Mouse (Mus musculus): Measurements from ENCODE around the gene Churc1. TPM values are rescaled to one million over a fixed set of nuclear protein-coding genes. Genes with fewer than 3 reads are reported as not detected.

Churc1 gene
- total RNA-seq, 4 experiments from 2014 or later = 81.3 to 93.7 (median 92.7) TPM

Other genes starting within 250 kb of the Churc1 start
- gene Plekhg3, start 234.6 kb upstream of the Churc1 start, total RNA-seq (2022) = 10 to 100 TPM; 10.8 to 23.4 (median 16.2) TPM
- 10 to 100 TPM; 17.6 to 57.6 (median 38.8) TPM for gene Sptb, start 55.0 kb upstream of the Churc1 start, total RNA-seq (2022)
- 10 to 100 TPM; 14.4 to 18.8 (median 16.8) TPM for gene Fntb, start 51 bp downstream of the Churc1 start, total RNA-seq (2022)
- gene Gpx2, start 30.0 kb downstream of the Churc1 start, total RNA-seq (2022) = under 1 TPM in 1 of 4 experiments, not detected in 3; 0.23 TPM
- 1 to 10 TPM; 4.0 to 6.5 (median 4.6) TPM for gene Rab15, start 57.4 kb downstream of the Churc1 start, total RNA-seq (2022)
- 10 to 100 TPM; 61.4 to 74.7 (median 70.7) TPM for gene Max, start 196.7 kb downstream of the Churc1 start, total RNA-seq (2022)

All from adrenal gland, adult 8-10 months (tissue).